Mouse (Mus musculus): ENCODE results near the gene Nemp2.
A peak's percentile ranks its signal among the peaks of the same experiment; 100 is the strongest.

- TF ChIP-seq CTCF (IDR thresholded peaks at IDR 0.05 in 2 of 3, conservative IDR thresholded peaks at IDR 0.05 in 1 of 3; ENCODE audit: control insufficient read depth in 1 of 3, insufficient read depth in 1 of 3, low read depth in 2 of 3, low read length in 3 of 3, poor library complexity in 1 of 3, severe bottlenecking in 1 of 3) (peak; percentile 65 to 94 (median 89)), POLR2A (IDR thresholded peaks at IDR 0.05; ENCODE audit: control insufficient read depth in 1 of 2, insufficient read depth in 1 of 2, low read depth in 1 of 2, low read length in 2 of 2, poor library complexity in 1 of 2) (peak; percentile 41 to 76; a peak in 3 of 4 replicates), EP300 (IDR thresholded peaks at IDR 0.05; ENCODE audit: low read depth in 1 of 2, low read length in 2 of 2) (peak in 1 of 2 experiments; percentile 26; a peak in 2 of 4 replicates), TCF12 (IDR thresholded peaks at IDR 0.05; ENCODE audit: low read depth, low read length) (peak; percentile 32; the same call in 1 of the 2 replicates), UBTF (IDR thresholded peaks at IDR 0.05; ENCODE audit: borderline replicate concordance, insufficient read depth, low read depth, low read length) (no peak), SIN3A (IDR thresholded peaks at IDR 0.05; ENCODE audit: low read length) (peak; percentile 19), MEF2A (IDR thresholded peaks at IDR 0.05; ENCODE audit: extremely low read depth, insufficient replicate concordance, low read depth, low read length, poor library complexity, severe bottlenecking) (no peak), MYC (IDR thresholded peaks at IDR 0.05; ENCODE audit: low read depth, low read length) (0 out of 2 replicates have a peak, but pooled peaks have one; percentile 45), MXI1 (IDR thresholded peaks at IDR 0.05; ENCODE audit: low read depth, low read length) (peak; percentile 48; the same call in 1 of the 2 replicates), ZMIZ1 (IDR thresholded peaks at IDR 0.05; ENCODE audit: low read depth, low read length) (peak; percentile 36; the same call in 1 of the 2 replicates), POLR2AphosphoS2 (IDR thresholded peaks at IDR 0.05; ENCODE audit: low read length) (no peak), NRF1 (IDR thresholded peaks at IDR 0.05; ENCODE audit: insufficient read depth, low read depth, low read length, poor library complexity, severe bottlenecking) (0 out of 2 replicates have a peak, but pooled peaks have one; percentile 29), CHD1 (IDR thresholded peaks at IDR 0.05; ENCODE audit: low read depth, low read length) (no peak)
Observed at GRCm38 (mm10) chr1:52630248-52630936, at the start of gene Nemp2.

Measured in MEL (cell line).